Mouse (Mus musculus): ENCODE results near the gene Pcnx2. TPM values are rescaled to one million over a fixed set of nuclear protein-coding genes. Genes with fewer than 3 reads are reported as not detected.

Pcnx2 gene
- polyA plus RNA-seq, 1 experiment = 41.4 TPM

GRCm38 (mm10) chr8:125786886-125787285, 111.2 kb downstream of the Pcnx2 start:
- no peak for DNase-seq
- WGBS = 70% methylated on average over 7 of the region's 7 CpGs
- TF ChIP-seq CTCF (IDR thresholded peaks at IDR 0.05; ENCODE audit: borderline replicate concordance, insufficient read depth, low read depth, low read length) (no peak), POLR2A (IDR thresholded peaks at IDR 0.05; ENCODE audit: borderline replicate concordance, insufficient read depth, low read length) (no peak)
- Histone ChIP-seq H3K27ac (ENCODE audit: insufficient read depth, low read length) (no peak overlapping the region), H3K4me1 (ENCODE audit: control insufficient read depth, insufficient read depth, low read length) (0 out of 2 replicates have a peak, but pooled peaks cover 2% of the 10 kb centered on the region), H3K27me3 (ENCODE audit: control insufficient read depth, insufficient read depth, low read length) (no peaks in the 10 kb centered on the region), H3K4me3 (replicated peaks; ENCODE audit: insufficient read depth, low read depth, low read length) (no peak overlapping the region)

- Histone ChIP-seq H3K27me3 (ENCODE audit: control insufficient read depth, insufficient read depth, low read length) (no peaks in the 10 kb centered on the region), H3K4me3 (replicated peaks; ENCODE audit: insufficient read depth, low read depth, low read length) (no peak overlapping the region), H3K4me1 (ENCODE audit: control insufficient read depth, insufficient read depth, low read length) (0 out of 2 replicates have a peak, but pooled peaks cover 2% of the 10 kb centered on the region), H3K27ac (ENCODE audit: insufficient read depth, low read length) (no peak overlapping the region)
- no peak for DNase-seq
- 62% methylated on average over 3 of the region's 3 CpGs for WGBS
- no peak for TF ChIP-seq POLR2A (IDR thresholded peaks at IDR 0.05; ENCODE audit: borderline replicate concordance, insufficient read depth, low read length)
- no peak for TF ChIP-seq CTCF (IDR thresholded peaks at IDR 0.05; ENCODE audit: borderline replicate concordance, insufficient read depth, low read depth, low read length)
Observed at GRCm38 (mm10) chr8:125782161-125782560, 116.0 kb downstream of the Pcnx2 start.

- DNase-seq = no peak
- no peaks in the 10 kb centered on the region for H3K27me3 ChIP-seq (ENCODE audit: control insufficient read depth, insufficient read depth, low read length)
- TF ChIP-seq POLR2A (IDR thresholded peaks at IDR 0.05; ENCODE audit: borderline replicate concordance, insufficient read depth, low read length) (no peak), CTCF (IDR thresholded peaks at IDR 0.05; ENCODE audit: borderline replicate concordance, insufficient read depth, low read depth, low read length) (no peak)
- H3K4me3 ChIP-seq (replicated peaks; ENCODE audit: insufficient read depth, low read depth, low read length) = no peak overlapping the region
- whole genome bisulfite sequencing = 88% methylated on average over 8 of the region's 8 CpGs
- no peak overlapping the region for H3K27ac ChIP-seq (ENCODE audit: insufficient read depth, low read length)
- H3K4me1 ChIP-seq (ENCODE audit: control insufficient read depth, insufficient read depth, low read length) = 0 out of 2 replicates have a peak, but pooled peaks cover 2% of the 10 kb centered on the region
Observed at GRCm38 (mm10) chr8:125779656-125780055, 118.5 kb downstream of the Pcnx2 start.

GRCm38 (mm10) chr8:125778919-125779318, 119.2 kb downstream of the Pcnx2 start:
- DNase-seq = no peak
- WGBS = 93% methylated on average over 5 of the region's 5 CpGs
- Histone ChIP-seq H3K27me3 (ENCODE audit: control insufficient read depth, insufficient read depth, low read length) (no peaks in the 10 kb centered on the region), H3K4me1 (ENCODE audit: control insufficient read depth, insufficient read depth, low read length) (0 out of 2 replicates have a peak, but pooled peaks cover 2% of the 10 kb centered on the region), H3K27ac (ENCODE audit: insufficient read depth, low read length) (no peak overlapping the region), H3K4me3 (replicated peaks; ENCODE audit: insufficient read depth, low read depth, low read length) (no peak overlapping the region)
- TF ChIP-seq CTCF (IDR thresholded peaks at IDR 0.05; ENCODE audit: borderline replicate concordance, insufficient read depth, low read depth, low read length) = no peak
- no peak for TF ChIP-seq POLR2A (IDR thresholded peaks at IDR 0.05; ENCODE audit: borderline replicate concordance, insufficient read depth, low read length)

GRCm38 (mm10) chr8:125777478-125778164, 120.5 kb downstream of the Pcnx2 start:
- WGBS = 76% methylated on average over 12 of the region's 12 CpGs
- Histone ChIP-seq H3K27ac (ENCODE audit: insufficient read depth, low read length) (no peak overlapping the region), H3K4me3 (replicated peaks; ENCODE audit: insufficient read depth, low read depth, low read length) (no peak overlapping the region), H3K27me3 (ENCODE audit: control insufficient read depth, insufficient read depth, low read length) (no peaks in the 10 kb centered on the region), H3K4me1 (ENCODE audit: control insufficient read depth, insufficient read depth, low read length) (0 out of 2 replicates have a peak, but pooled peaks cover 2% of the 10 kb centered on the region)
- no peak for DNase-seq
- TF ChIP-seq CTCF (IDR thresholded peaks at IDR 0.05; ENCODE audit: borderline replicate concordance, insufficient read depth, low read depth, low read length) = no peak
- TF ChIP-seq POLR2A (IDR thresholded peaks at IDR 0.05; ENCODE audit: borderline replicate concordance, insufficient read depth, low read length) = no peak

- Histone ChIP-seq H3K27me3 (ENCODE audit: control insufficient read depth, insufficient read depth, low read length) (no peaks in the 10 kb centered on the region), H3K4me3 (replicated peaks; ENCODE audit: insufficient read depth, low read depth, low read length) (no peak overlapping the region), H3K4me1 (ENCODE audit: control insufficient read depth, insufficient read depth, low read length) (no peaks in the 10 kb centered on the region), H3K27ac (ENCODE audit: insufficient read depth, low read length) (no peak overlapping the region)
- WGBS = 80% methylated on average over 6 of the region's 6 CpGs
- TF ChIP-seq CTCF (IDR thresholded peaks at IDR 0.05; ENCODE audit: borderline replicate concordance, insufficient read depth, low read depth, low read length) (no peak), POLR2A (IDR thresholded peaks at IDR 0.05; ENCODE audit: borderline replicate concordance, insufficient read depth, low read length) (no peak)
- DNase-seq = no peak
Observed at GRCm38 (mm10) chr8:125776800-125777199, 121.3 kb downstream of the Pcnx2 start.

- Histone ChIP-seq H3K4me3 (replicated peaks; ENCODE audit: insufficient read depth, low read depth, low read length) (no peak overlapping the region), H3K27me3 (ENCODE audit: control insufficient read depth, insufficient read depth, low read length) (no peaks in the 10 kb centered on the region), H3K27ac (ENCODE audit: insufficient read depth, low read length) (no peak overlapping the region), H3K4me1 (ENCODE audit: control insufficient read depth, insufficient read depth, low read length) (no peaks in the 10 kb centered on the region)
- DNase-seq = no peak
- WGBS = 91% methylated on average over 3 of the region's 3 CpGs
- TF ChIP-seq POLR2A (IDR thresholded peaks at IDR 0.05; ENCODE audit: borderline replicate concordance, insufficient read depth, low read length) (no peak), CTCF (IDR thresholded peaks at IDR 0.05; ENCODE audit: borderline replicate concordance, insufficient read depth, low read depth, low read length) (no peak)
Observed at GRCm38 (mm10) chr8:125776314-125776713, 121.8 kb downstream of the Pcnx2 start.

GRCm38 (mm10) chr8:125775031-125775430, 123.1 kb downstream of the Pcnx2 start:
- no peaks in the 10 kb centered on the region for H3K27me3 ChIP-seq (ENCODE audit: control insufficient read depth, insufficient read depth, low read length)
- WGBS = 95% methylated on average over 3 of the region's 3 CpGs
- no peak overlapping the region for H3K4me3 ChIP-seq (replicated peaks; ENCODE audit: insufficient read depth, low read depth, low read length)
- DNase-seq = no peak
- H3K4me1 ChIP-seq (ENCODE audit: control insufficient read depth, insufficient read depth, low read length) = no peaks in the 10 kb centered on the region
- TF ChIP-seq POLR2A (IDR thresholded peaks at IDR 0.05; ENCODE audit: borderline replicate concordance, insufficient read depth, low read length) (no peak), CTCF (IDR thresholded peaks at IDR 0.05; ENCODE audit: borderline replicate concordance, insufficient read depth, low read depth, low read length) (no peak)
- no peak overlapping the region for H3K27ac ChIP-seq (ENCODE audit: insufficient read depth, low read length)

Measured in cerebellum, adult 2 months (tissue).